Mouse (Mus musculus): ENCODE data around the gene Dtnb. TPM values are rescaled to one million over a fixed set of nuclear protein-coding genes. Genes with fewer than 3 reads are reported as not detected.

The Dtnb gene
- polyA plus RNA-seq, 1 experiment = 15.9 TPM

DNA sequence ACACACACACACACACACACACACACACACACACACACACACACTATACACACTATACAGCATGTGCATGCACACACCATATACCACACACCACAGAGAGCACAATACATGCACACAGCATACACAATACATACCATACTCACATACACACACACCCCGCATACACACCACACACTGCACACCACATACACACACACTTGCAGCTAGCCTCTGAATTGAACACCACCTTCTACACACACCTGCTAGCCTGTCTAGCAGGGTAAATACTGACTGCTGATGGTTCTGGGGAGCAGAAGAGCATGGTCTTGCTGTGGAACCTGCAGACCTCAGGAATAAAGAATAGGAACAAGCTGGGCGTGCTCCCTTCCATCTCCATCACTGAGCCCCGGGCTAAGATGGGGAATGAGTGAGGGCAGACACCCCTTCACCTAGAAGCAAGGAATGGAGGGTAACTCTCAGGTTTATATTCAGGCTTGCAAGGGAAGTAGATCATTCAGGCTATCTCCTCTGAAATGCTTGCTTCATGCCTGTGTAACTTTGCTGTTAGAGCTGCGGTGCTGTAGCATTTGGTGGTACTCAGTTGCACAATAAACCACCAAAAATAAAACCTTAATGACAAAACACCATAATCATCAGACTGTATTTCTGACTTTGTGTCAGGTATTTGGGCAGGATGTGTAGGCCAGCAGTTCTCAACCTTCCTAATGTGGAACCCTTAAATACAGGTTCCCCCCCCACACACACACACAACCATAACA lies 87.6 kb downstream of the Dtnb start:
- no peak overlapping the region for H3K4me3 ChIP-seq (ENCODE audit: low read depth, low read length)
- H3K4me1 ChIP-seq (ENCODE audit: control insufficient read depth, insufficient read depth, insufficient read length, low read length) = no peaks in the 10 kb centered on the region
- TF ChIP-seq CTCF (IDR thresholded peaks at IDR 0.05; ENCODE audit: extremely low read depth, insufficient read length, insufficient replicate concordance, low read depth, low read length) (no peak), POLR2A (IDR thresholded peaks at IDR 0.05; ENCODE audit: low read depth, low read length) (no peak)
- no peaks in the 10 kb centered on the region for H3K27me3 ChIP-seq (ENCODE audit: control insufficient read depth, insufficient read depth, low read length)
- no peak overlapping the region for H3K27ac ChIP-seq (ENCODE audit: insufficient read depth, low read depth, low read length)
- H3K36me3 ChIP-seq (ENCODE audit: control insufficient read depth, insufficient read depth, low read length) = no peaks in the 10 kb centered on the region
- WGBS = 88% methylated on average over 4 of the region's 4 CpGs

DNA sequence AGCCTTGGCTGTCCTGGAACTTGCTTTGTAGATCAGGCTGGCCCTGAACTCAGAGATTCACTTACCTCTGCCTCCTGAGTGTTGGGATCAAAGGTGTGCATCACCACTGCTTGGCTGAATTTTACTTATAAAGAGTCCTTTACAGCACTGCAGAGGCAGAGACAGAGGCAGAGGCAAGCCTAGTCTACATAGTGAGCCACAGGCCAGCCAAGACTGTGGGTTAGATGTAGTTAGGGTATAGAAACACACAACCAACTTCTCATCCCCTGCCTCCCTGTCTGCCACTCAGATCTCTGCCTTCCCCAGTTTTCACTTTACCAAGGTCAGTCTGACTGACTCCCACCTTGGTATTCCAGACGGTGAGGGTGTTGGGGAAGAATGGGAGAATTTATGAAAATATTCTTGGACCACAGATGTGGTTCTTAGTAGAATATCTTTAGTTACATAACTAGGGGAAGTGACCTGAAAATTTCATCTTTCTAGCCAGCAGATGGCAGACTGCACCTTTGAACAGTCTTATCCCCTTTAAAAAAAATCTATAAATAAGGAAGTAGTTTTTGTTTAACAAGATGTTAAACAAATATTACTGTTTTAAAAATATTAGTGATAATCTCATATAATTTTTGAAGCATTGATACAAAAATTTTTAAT lies 88.9 kb downstream of the Dtnb start:
- no peaks in the 10 kb centered on the region for H3K36me3 ChIP-seq (ENCODE audit: control insufficient read depth, insufficient read depth, low read length)
- H3K27ac ChIP-seq (ENCODE audit: insufficient read depth, low read depth, low read length) = no peak overlapping the region
- 42% methylated on average over 1 of the region's 1 CpGs for WGBS
- no peak overlapping the region for H3K4me3 ChIP-seq (ENCODE audit: low read depth, low read length)
- no peaks in the 10 kb centered on the region for H3K27me3 ChIP-seq (ENCODE audit: control insufficient read depth, insufficient read depth, low read length)
- no peak for TF ChIP-seq POLR2A (IDR thresholded peaks at IDR 0.05; ENCODE audit: low read depth, low read length)
- TF ChIP-seq CTCF (IDR thresholded peaks at IDR 0.05; ENCODE audit: extremely low read depth, insufficient read length, insufficient replicate concordance, low read depth, low read length) = no peak
- no peaks in the 10 kb centered on the region for H3K4me1 ChIP-seq (ENCODE audit: control insufficient read depth, insufficient read depth, insufficient read length, low read length)

DNA sequence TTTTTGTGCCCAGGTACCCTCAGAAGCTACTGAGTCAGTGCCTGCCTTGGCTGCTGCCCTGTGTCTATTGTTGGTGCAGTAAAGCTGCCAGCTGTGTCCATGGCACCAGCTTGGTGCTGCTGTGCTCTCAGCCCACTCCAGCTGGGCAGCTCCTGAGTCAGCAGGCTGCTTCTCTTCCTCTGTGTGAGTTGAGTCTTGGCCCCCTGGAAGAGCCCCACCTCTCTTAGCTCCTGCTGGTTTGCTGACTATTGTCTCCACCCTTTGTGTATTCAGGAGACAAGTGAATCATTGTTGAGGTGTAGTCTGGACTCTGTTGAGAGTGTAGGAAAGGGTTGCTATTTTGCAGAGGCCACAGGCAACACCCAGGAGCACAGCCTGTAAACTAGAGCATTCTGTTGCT lies 90.5 kb downstream of the Dtnb start:
- no peaks in the 10 kb centered on the region for H3K27me3 ChIP-seq (ENCODE audit: control insufficient read depth, insufficient read depth, low read length)
- no peaks in the 10 kb centered on the region for H3K4me1 ChIP-seq (ENCODE audit: control insufficient read depth, insufficient read depth, insufficient read length, low read length)
- no peak overlapping the region for H3K27ac ChIP-seq (ENCODE audit: insufficient read depth, low read depth, low read length)
- TF ChIP-seq CTCF (IDR thresholded peaks at IDR 0.05; ENCODE audit: extremely low read depth, insufficient read length, insufficient replicate concordance, low read depth, low read length) (no peak), POLR2A (IDR thresholded peaks at IDR 0.05; ENCODE audit: low read depth, low read length) (no peak)
- no peak overlapping the region for H3K4me3 ChIP-seq (ENCODE audit: low read depth, low read length)
- H3K36me3 ChIP-seq (ENCODE audit: control insufficient read depth, insufficient read depth, low read length) = no peaks in the 10 kb centered on the region

DNA sequence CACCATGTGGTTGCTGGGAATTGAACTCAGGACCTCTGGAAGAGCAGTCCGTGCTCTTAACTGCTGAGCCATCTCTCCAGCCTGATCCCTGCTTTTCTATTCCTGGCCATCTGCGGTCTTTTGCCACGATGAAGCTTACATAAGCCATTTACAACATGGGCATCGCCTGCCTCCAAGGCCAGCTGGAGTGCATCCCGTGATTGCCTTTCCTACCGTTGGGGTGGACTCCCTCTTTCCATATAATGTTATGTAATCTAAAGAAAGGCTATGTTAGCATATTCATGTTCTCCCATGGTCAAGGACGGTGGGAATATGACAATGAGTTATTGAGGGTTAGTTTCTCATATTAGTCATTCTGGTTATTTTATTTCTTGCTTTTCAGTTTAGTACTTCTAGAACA lies 91.2 kb downstream of the Dtnb start:
- Histone ChIP-seq H3K4me1 (ENCODE audit: control insufficient read depth, insufficient read depth, insufficient read length, low read length) (no peaks in the 10 kb centered on the region), H3K36me3 (ENCODE audit: control insufficient read depth, insufficient read depth, low read length) (no peaks in the 10 kb centered on the region), H3K27ac (ENCODE audit: insufficient read depth, low read depth, low read length) (no peak overlapping the region), H3K4me3 (ENCODE audit: low read depth, low read length) (no peak overlapping the region), H3K27me3 (ENCODE audit: control insufficient read depth, insufficient read depth, low read length) (no peaks in the 10 kb centered on the region)
- WGBS = 80% methylated on average over 7 of the region's 7 CpGs
- TF ChIP-seq CTCF (IDR thresholded peaks at IDR 0.05; ENCODE audit: extremely low read depth, insufficient read length, insufficient replicate concordance, low read depth, low read length) (no peak), POLR2A (IDR thresholded peaks at IDR 0.05; ENCODE audit: low read depth, low read length) (no peak)

DNA sequence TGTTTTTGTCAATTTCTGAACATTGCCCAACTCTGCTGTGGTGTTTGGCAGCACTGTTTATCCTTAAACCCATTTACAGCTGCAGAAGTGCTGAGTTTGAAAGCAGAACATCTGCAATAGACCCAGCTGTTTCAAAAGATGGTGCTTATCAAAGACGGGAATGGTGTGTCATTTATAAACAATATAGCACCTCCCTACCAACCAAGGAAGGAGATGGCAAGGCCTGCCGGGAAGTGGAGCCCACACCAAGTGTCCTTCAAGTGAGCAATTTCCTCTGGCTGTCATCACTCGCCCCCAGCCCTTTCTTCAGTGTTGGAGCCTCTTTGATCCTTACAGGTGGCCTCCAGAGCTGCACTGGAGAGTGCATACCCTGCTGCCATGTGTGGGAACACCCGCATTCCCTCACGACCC lies 97.8 kb downstream of the Dtnb start:
- no peak overlapping the region for H3K27ac ChIP-seq (ENCODE audit: insufficient read depth, low read depth, low read length)
- TF ChIP-seq POLR2A (IDR thresholded peaks at IDR 0.05; ENCODE audit: low read depth, low read length) (no peak), CTCF (IDR thresholded peaks at IDR 0.05; ENCODE audit: extremely low read depth, insufficient read length, insufficient replicate concordance, low read depth, low read length) (no peak)
- WGBS = 65% methylated on average over 5 of the region's 5 CpGs
- H3K27me3 ChIP-seq (ENCODE audit: control insufficient read depth, insufficient read depth, low read length) = no peaks in the 10 kb centered on the region
- H3K4me3 ChIP-seq (ENCODE audit: low read depth, low read length) = no peak overlapping the region
- H3K36me3 ChIP-seq (ENCODE audit: control insufficient read depth, insufficient read depth, low read length) = no peaks in the 10 kb centered on the region
- H3K4me1 ChIP-seq (ENCODE audit: control insufficient read depth, insufficient read depth, insufficient read length, low read length) = no peaks in the 10 kb centered on the region

DNA sequence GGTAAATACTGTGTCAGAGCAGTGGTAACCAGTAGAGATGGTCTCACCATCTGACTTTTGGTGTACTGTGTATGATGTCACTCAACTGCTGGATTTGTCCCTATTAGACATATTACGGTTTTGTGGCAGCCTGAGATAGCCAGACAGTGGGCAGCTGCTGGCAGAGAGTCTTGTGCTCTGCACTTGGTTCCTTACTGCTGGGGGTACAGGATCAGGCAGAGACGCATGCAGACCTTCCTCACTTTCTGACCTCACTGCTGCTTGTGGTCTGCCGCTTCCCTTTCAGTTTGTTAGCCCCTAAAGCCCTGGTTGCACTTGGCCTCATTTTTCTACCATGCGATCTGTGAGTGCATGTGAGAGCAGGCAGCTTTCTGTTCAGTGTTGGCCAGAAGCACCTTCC lies 98.9 kb downstream of the Dtnb start:
- Histone ChIP-seq H3K27ac (ENCODE audit: insufficient read depth, low read depth, low read length) (no peak overlapping the region), H3K4me1 (ENCODE audit: control insufficient read depth, insufficient read depth, insufficient read length, low read length) (no peaks in the 10 kb centered on the region), H3K27me3 (ENCODE audit: control insufficient read depth, insufficient read depth, low read length) (no peaks in the 10 kb centered on the region), H3K4me3 (ENCODE audit: low read depth, low read length) (no peak overlapping the region), H3K36me3 (ENCODE audit: control insufficient read depth, insufficient read depth, low read length) (no peaks in the 10 kb centered on the region)
- TF ChIP-seq POLR2A (IDR thresholded peaks at IDR 0.05; ENCODE audit: low read depth, low read length) = no peak
- no peak for TF ChIP-seq CTCF (IDR thresholded peaks at IDR 0.05; ENCODE audit: extremely low read depth, insufficient read length, insufficient replicate concordance, low read depth, low read length)
- 81% methylated on average over 4 of the region's 4 CpGs for WGBS

DNA sequence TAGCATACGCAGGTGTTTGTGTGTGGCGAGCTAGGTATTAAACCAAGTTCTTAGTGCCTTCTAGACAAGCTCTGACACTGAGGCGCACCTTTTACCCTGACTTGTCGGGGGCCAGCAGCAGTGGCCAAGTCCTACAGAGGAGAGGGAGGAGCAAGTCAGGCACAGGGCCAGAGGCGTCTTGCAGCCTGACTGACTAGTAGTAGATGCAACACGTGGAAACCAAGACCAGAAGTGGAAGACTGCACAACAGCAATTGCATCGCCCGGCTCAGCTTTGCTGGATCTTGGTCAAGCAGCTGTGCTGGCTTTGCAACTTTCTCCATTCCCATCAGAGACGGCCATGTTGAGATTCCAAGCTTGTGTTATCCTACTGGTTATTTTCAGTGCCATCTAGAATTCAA lies 100.6 kb downstream of the Dtnb start:
- H3K27ac ChIP-seq (ENCODE audit: insufficient read depth, low read depth, low read length) = no peak overlapping the region
- H3K27me3 ChIP-seq (ENCODE audit: control insufficient read depth, insufficient read depth, low read length) = no peaks in the 10 kb centered on the region
- H3K4me1 ChIP-seq (ENCODE audit: control insufficient read depth, insufficient read depth, insufficient read length, low read length) = no peaks in the 10 kb centered on the region
- H3K4me3 ChIP-seq (ENCODE audit: low read depth, low read length) = no peak overlapping the region
- 80% methylated on average over 9 of the region's 9 CpGs for WGBS
- TF ChIP-seq POLR2A (IDR thresholded peaks at IDR 0.05; ENCODE audit: low read depth, low read length) = no peak
- no peak for TF ChIP-seq CTCF (IDR thresholded peaks at IDR 0.05; ENCODE audit: extremely low read depth, insufficient read length, insufficient replicate concordance, low read depth, low read length)
- no peaks in the 10 kb centered on the region for H3K36me3 ChIP-seq (ENCODE audit: control insufficient read depth, insufficient read depth, low read length)
